Mouse (Mus musculus) hindbrain, embryonic 13.5 days (tissue): ENCODE results near the gene Ptpru. TPM values are rescaled to one million over a fixed set of nuclear protein-coding genes. Genes with fewer than 3 reads are reported as not detected.

Experiments
- ATAC-seq: fragments of 200-750 bp; cut with Nextera tagmentation; 2 replicates; pipeline ENCODE4 v1.8.0; 2017; ENCODE audit warnings: moderate TSS enrichment; ENCODE audit not compliant: low FRiP score
- H3K27ac ChIP-seq: fragments of 300-500 bp; sonication (generic); 2 replicates; pipeline ENCODE4 v1.5.1; 2015; ENCODE audit warnings: inconsistent platforms, mild to moderate bottlenecking, moderate library complexity
- H3K27me3 ChIP-seq: fragments of 300-500 bp; sonication (generic); 2 replicates; pipeline ENCODE4 v1.6.1; 2015; ENCODE audit warnings: mild to moderate bottlenecking, inconsistent platforms
- H3K36me3 ChIP-seq: fragments of 300-500 bp; sonication (generic); 2 replicates; pipeline ENCODE4 v1.6.1; 2015; ENCODE audit warnings: mild to moderate bottlenecking, inconsistent platforms
- H3K4me1 ChIP-seq: fragments of 300-500 bp; sonication (generic); replicated peaks from 2 replicates; pipeline ENCODE4 v1.6.1; 2015; ENCODE audit warnings: inconsistent platforms
- H3K4me2 ChIP-seq: fragments of 300-500 bp; sonication (generic); 2 replicates; pipeline ENCODE4 v1.6.1; 2015; ENCODE audit warnings: inconsistent platforms, mild to moderate bottlenecking, moderate library complexity
- H3K4me3 ChIP-seq: fragments of 300-500 bp; sonication (generic); 2 replicates; pipeline ENCODE4 v1.5.1; 2015; ENCODE audit warnings: mild to moderate bottlenecking, inconsistent platforms
- H3K9ac ChIP-seq: fragments of 300-500 bp; sonication (generic); 2 replicates; pipeline ENCODE4 v1.6.1; 2015; ENCODE audit warnings: mild to moderate bottlenecking, inconsistent platforms
- H3K9me3 ChIP-seq: fragments of 300-500 bp; sonication (generic); 2 replicates; pipeline ENCODE4 v1.6.1; 2016; ENCODE audit warnings: inconsistent platforms
- WGBS: fragments of 180-500 bp; shearing (Covaris S2); methylation state at CpG from one replicate; pipeline ENCODE4 v1.1.7; 2015; 5-methylcytosine and 5-hydroxymethylcytosine counted together
- polyA plus RNA-seq: library from polyadenylated mRNA; unstranded; fragments of >200 nt; fragmentation: Nextera tagmentation; extraction: Ambion mirVana; gene quantifications from 2 replicates; pipeline ENCODE4 v1.2.1, GENCODE M21; 2015

Ptpru gene
- polyA plus RNA-seq, 1 experiment from 2014 or later, result 13.2 TPM

- 86% methylated on average over 8 of the region's 8 CpGs for WGBS
- H3K4me1 ChIP-seq, result no peaks in the 10 kb centered on the region
- no peak overlapping the region for H3K4me3 ChIP-seq
- H3K4me2 ChIP-seq, result no peak overlapping the region
- ATAC-seq, result no peak
- H3K27ac ChIP-seq, result no peak overlapping the region
- no peaks in the 10 kb centered on the region for H3K27me3 ChIP-seq
- H3K9me3 ChIP-seq, result no peaks in the 10 kb centered on the region
- H3K9ac ChIP-seq, result no peak overlapping the region
- H3K36me3 ChIP-seq, result no peaks in the 10 kb centered on the region
Measured at GRCm38 (mm10) chr4:131762211-131762784, 75.8 kb downstream of the Ptpru start.

GRCm38 (mm10) chr4:131752204-131752837 lies 85.8 kb downstream of the Ptpru start:
- H3K4me1 ChIP-seq, result no peaks in the 10 kb centered on the region
- no peak for ATAC-seq
- H3K9me3 ChIP-seq, result no peaks in the 10 kb centered on the region

GRCm38 (mm10) chr4:131751561-131751960 lies 86.5 kb downstream of the Ptpru start:
- ATAC-seq, result no peak
- WGBS, result 60% methylated on average over 6 of the region's 7 CpGs
- no peak overlapping the region for H3K4me3 ChIP-seq
- H3K36me3 ChIP-seq, result no peaks in the 10 kb centered on the region
- H3K27me3 ChIP-seq, result no peaks in the 10 kb centered on the region
- no peak overlapping the region for H3K27ac ChIP-seq
- H3K9ac ChIP-seq, result no peak overlapping the region
- no peak overlapping the region for H3K4me2 ChIP-seq
- no peaks in the 10 kb centered on the region for H3K9me3 ChIP-seq
- no peaks in the 10 kb centered on the region for H3K4me1 ChIP-seq

More at GRCm38 (mm10) chr4:131752204-131752837, 85.8 kb downstream of the Ptpru start:
- Histone ChIP-seq H3K4me2 (no peak overlapping the region), H3K27me3 (no peaks in the 10 kb centered on the region), H3K9ac (no peak overlapping the region), H3K27ac (no peak overlapping the region), H3K36me3 (no peaks in the 10 kb centered on the region), H3K4me3 (no peak overlapping the region)
- 65% methylated on average over 9 of the region's 10 CpGs for WGBS

- H3K9ac ChIP-seq, result no peak overlapping the region
- H3K4me1 ChIP-seq, result no peaks in the 10 kb centered on the region
- no peaks in the 10 kb centered on the region for H3K27me3 ChIP-seq
- WGBS, result 88% methylated on average over 6 of the region's 6 CpGs
- no peak overlapping the region for H3K4me3 ChIP-seq
- H3K36me3 ChIP-seq, result no peaks in the 10 kb centered on the region
- H3K27ac ChIP-seq, result no peak overlapping the region
- no peak for ATAC-seq
- H3K4me2 ChIP-seq, result no peak overlapping the region
- no peaks in the 10 kb centered on the region for H3K9me3 ChIP-seq
Measured at GRCm38 (mm10) chr4:131749802-131750201, 88.3 kb downstream of the Ptpru start.

GRCm38 (mm10) chr4:131744685-131745043 lies 93.4 kb downstream of the Ptpru start:
- Histone ChIP-seq H3K9me3 (no peaks in the 10 kb centered on the region), H3K9ac (no peak overlapping the region), H3K27ac (no peak overlapping the region), H3K36me3 (no peaks in the 10 kb centered on the region), H3K4me1 (peaks cover 10% of the 10 kb centered on the region), H3K27me3 (no peaks in the 10 kb centered on the region), H3K4me3 (no peak overlapping the region), H3K4me2 (no peak overlapping the region)
- ATAC-seq, result no peak
- WGBS, result 84% methylated on average over 5 of the region's 5 CpGs

GRCm38 (mm10) chr4:131743831-131744684 lies 94.0 kb downstream of the Ptpru start:
- Histone ChIP-seq H3K4me1 (peaks cover 10% of the 10 kb centered on the region), H3K4me3 (no peak overlapping the region), H3K36me3 (no peaks in the 10 kb centered on the region), H3K27me3 (no peaks in the 10 kb centered on the region), H3K9ac (no peak overlapping the region), H3K4me2 (no peak overlapping the region), H3K9me3 (no peaks in the 10 kb centered on the region), H3K27ac (no peak overlapping the region)
- 47% methylated on average over 5 of the region's 5 CpGs for whole genome bisulfite sequencing
- ATAC-seq, result no peak

GRCm38 (mm10) chr4:131743031-131743430 lies 95.1 kb downstream of the Ptpru start:
- 78% methylated on average over 13 of the region's 13 CpGs for WGBS
- Histone ChIP-seq H3K9me3 (no peaks in the 10 kb centered on the region), H3K27ac (no peak overlapping the region), H3K4me1 (peaks cover 10% of the 10 kb centered on the region), H3K36me3 (no peaks in the 10 kb centered on the region), H3K27me3 (no peaks in the 10 kb centered on the region), H3K4me2 (no peak overlapping the region), H3K4me3 (no peak overlapping the region), H3K9ac (no peak overlapping the region)
- ATAC-seq, result no peak

GRCm38 (mm10) chr4:131740621-131741020 lies 97.5 kb downstream of the Ptpru start:
- WGBS, result 86% methylated on average over 5 of the region's 5 CpGs
- Histone ChIP-seq H3K4me2 (no peak overlapping the region), H3K36me3 (no peaks in the 10 kb centered on the region), H3K4me1 (peaks cover 10% of the 10 kb centered on the region), H3K9ac (no peak overlapping the region), H3K27ac (no peak overlapping the region), H3K9me3 (no peaks in the 10 kb centered on the region), H3K4me3 (no peak overlapping the region), H3K27me3 (no peaks in the 10 kb centered on the region)
- no peak for ATAC-seq

GRCm38 (mm10) chr4:131728628-131729027 lies 109.5 kb downstream of the Ptpru start:
- no peaks in the 10 kb centered on the region for H3K27me3 ChIP-seq
- H3K9ac ChIP-seq, result no peak overlapping the region
- H3K27ac ChIP-seq, result no peak overlapping the region
- no peak overlapping the region for H3K4me3 ChIP-seq
- no peak for ATAC-seq
- 44% methylated on average over 7 of the region's 7 CpGs for WGBS
- H3K9me3 ChIP-seq, result no peaks in the 10 kb centered on the region
- no peak overlapping the region for H3K4me2 ChIP-seq
- H3K36me3 ChIP-seq, result no peaks in the 10 kb centered on the region
- 0 out of 2 replicates have a peak, but pooled peaks cover 5% of the 10 kb centered on the region for H3K4me1 ChIP-seq

- Histone ChIP-seq H3K9ac (no peak overlapping the region), H3K9me3 (no peaks in the 10 kb centered on the region), H3K36me3 (no peaks in the 10 kb centered on the region), H3K4me3 (no peak overlapping the region), H3K27me3 (no peaks in the 10 kb centered on the region), H3K27ac (no peak overlapping the region), H3K4me1 (peaks cover 8% of the 10 kb centered on the region), H3K4me2 (no peak overlapping the region)
- 58% methylated on average over 11 of the region's 11 CpGs for WGBS
- no peak for ATAC-seq
Measured at GRCm38 (mm10) chr4:131723415-131724080, 114.5 kb downstream of the Ptpru start.

GRCm38 (mm10) chr4:131722121-131722841 lies 115.8 kb downstream of the Ptpru start:
- Histone ChIP-seq H3K36me3 (no peaks in the 10 kb centered on the region), H3K4me1 (peaks cover 7% of the 10 kb centered on the region), H3K9ac (no peak overlapping the region), H3K4me3 (no peak overlapping the region), H3K4me2 (no peak overlapping the region), H3K9me3 (no peaks in the 10 kb centered on the region), H3K27me3 (no peaks in the 10 kb centered on the region), H3K27ac (no peak overlapping the region)
- WGBS, result 38% methylated on average over 8 of the region's 8 CpGs
- no peak for ATAC-seq

GRCm38 (mm10) chr4:131719151-131719550 lies 118.9 kb downstream of the Ptpru start:
- 73% methylated on average over 5 of the region's 5 CpGs for WGBS

More at GRCm38 (mm10) chr4:131719151-131719550, 118.9 kb downstream of the Ptpru start:
- H3K9me3 ChIP-seq, result no peaks in the 10 kb centered on the region
- no peak overlapping the region for H3K9ac ChIP-seq
- no peak overlapping the region for H3K4me2 ChIP-seq
- no peak overlapping the region for H3K27ac ChIP-seq
- peaks cover 7% of the 10 kb centered on the region for H3K4me1 ChIP-seq
- ATAC-seq, result no peak
- no peaks in the 10 kb centered on the region for H3K36me3 ChIP-seq
- H3K4me3 ChIP-seq, result no peak overlapping the region
- no peaks in the 10 kb centered on the region for H3K27me3 ChIP-seq
